8 mouse cellular contexts compared by ENCODE assay signal in genomic region chr6:121635878-121636371, GRCm38 (mm10). TPM values are rescaled to one million over a fixed set of nuclear protein-coding genes. Genes with fewer than 3 reads are reported as not detected.
DNase-seq lines count a peak whose midpoint lies in the region; ATAC-seq lines count a peak whose summit lies in the region.

No protein-coding gene starts in this region.

- no peaks in the 10 kb centered on the region for H3K27me3 ChIP-seq in forebrain, embryonic 15.5 days

- H3K27ac ChIP-seq in forebrain, embryonic 15.5 days (replicated peaks): no peak overlapping the region

- H3K4me3 ChIP-seq in forebrain, embryonic 15.5 days: peak overlapping the region; percentile 31

- peak; percentile 84 for ATAC-seq in forebrain, embryonic 15.5 days (replicated peaks)

- no peak overlapping the region; the same call in 1 of the 2 replicates for H3K9ac ChIP-seq in forebrain, embryonic 15.5 days (replicated peaks)

- H3K9me3 ChIP-seq in forebrain, embryonic 15.5 days: no peaks in the 10 kb centered on the region

- peak; percentile 6 to 11 for DNase-seq in cerebellum, postnatal 25 days
- DNase-seq in cerebellum, adult 8-10 months: no peak
- peak; percentile 76 for DNase-seq in R1 (ENCODE audit: low read depth, low spot score)
- DNase-seq in layer of hippocampus, adult 18-20 months (ENCODE audit: low spot score in 2 of 2): peak; percentile 8 to 38
- DNase-seq in mesoderm, embryonic 11.5 days (ENCODE audit: low read depth, low spot score): peak; percentile 39
- DNase-seq in urinary bladder, postnatal 14 days (ENCODE audit: low spot score): no peak
- DNase-seq in urinary bladder, adult 18-20 months (ENCODE audit: low spot score in 2 of 2): no peak

- WGBS in forebrain, embryonic 15.5 days: 0% methylated on average over 12 of the region's 12 CpGs

- H3K36me3 ChIP-seq in forebrain, embryonic 15.5 days: no peaks in the 10 kb centered on the region

- H3K4me1 ChIP-seq in forebrain, embryonic 15.5 days: peaks cover 8% of the 10 kb centered on the region

- peak overlapping the region; percentile 48 for H3K4me2 ChIP-seq in forebrain, embryonic 15.5 days (replicated peaks)

RNA-seq across cellular contexts. Expression of gene A2m, which starts 0.7 kb away (rescaled TPM):
- 3.7 and 4.2 TPM in 2 replicates for polyA plus RNA-seq in forebrain, embryonic 15.5 days (2015; fragmentation: Nextera tagmentation; extraction: Ambion mirVana)
- total RNA-seq in layer of hippocampus, adult 18-20 months (2021): 1 to 10 TPM; 2.6 to 3.5 TPM

Comparison
In these comparisons a context has a peak if more than half of its experiments do, and no peak if none do; other contexts are left out.
1. DNase-seq: peak in cerebellum, postnatal 25 days (2 of 2), R1 (single experiment), layer of hippocampus, adult 18-20 months (2 of 2) and mesoderm, embryonic 11.5 days (single experiment); none in cerebellum, adult 8-10 months (single experiment), urinary bladder, postnatal 14 days (single experiment) and urinary bladder, adult 18-20 months (0 of 2).